Mouse (Mus musculus): ENCODE data around the gene Apmap. TPM values are rescaled to one million over a fixed set of nuclear protein-coding genes. Genes with fewer than 3 reads are reported as not detected.

Apmap gene
- 20.7 to 26.7 TPM (median 23.1 TPM) in 4 replicates for total RNA-seq (2023; ENCODE audit: inconsistent age)

DNA sequence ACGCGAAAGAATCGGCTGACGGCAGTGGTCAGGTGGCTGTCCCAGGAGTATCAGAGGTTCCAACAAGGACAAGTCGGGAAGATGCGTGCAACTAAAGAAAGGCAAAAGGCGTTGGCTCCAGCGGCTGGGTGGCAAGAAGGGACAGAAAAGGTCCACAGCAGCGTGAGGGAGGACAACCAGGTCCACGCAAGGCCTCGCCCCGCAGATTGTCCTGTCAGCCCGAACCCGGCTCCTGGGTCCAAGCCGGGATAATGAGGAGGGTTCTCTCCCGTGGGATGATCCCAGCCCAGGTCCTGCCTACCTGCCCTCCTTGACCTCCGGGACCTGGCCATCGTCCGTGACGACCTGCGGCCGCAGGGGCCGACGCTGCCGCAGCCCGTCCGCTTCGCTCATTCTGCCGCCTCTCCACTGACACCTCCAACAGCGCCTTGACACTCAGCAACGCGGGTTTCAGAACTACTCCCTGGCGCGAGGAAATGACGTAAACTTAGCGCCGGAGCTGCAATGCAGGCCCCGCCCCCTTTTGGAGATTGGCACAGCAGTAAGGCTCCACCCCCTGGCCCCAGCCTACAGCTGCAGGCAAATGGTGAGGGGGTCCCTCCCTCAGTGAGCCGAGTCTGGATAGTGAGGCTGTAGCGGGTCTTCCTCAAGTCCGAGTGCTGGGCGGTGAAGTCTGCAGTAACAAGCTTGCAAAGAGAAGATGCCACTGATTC is at the start of gene Apmap:
TSS of gene Apmap (minus strand) at position 481 of the 713 bp plus-strand sequence.

DNA sequence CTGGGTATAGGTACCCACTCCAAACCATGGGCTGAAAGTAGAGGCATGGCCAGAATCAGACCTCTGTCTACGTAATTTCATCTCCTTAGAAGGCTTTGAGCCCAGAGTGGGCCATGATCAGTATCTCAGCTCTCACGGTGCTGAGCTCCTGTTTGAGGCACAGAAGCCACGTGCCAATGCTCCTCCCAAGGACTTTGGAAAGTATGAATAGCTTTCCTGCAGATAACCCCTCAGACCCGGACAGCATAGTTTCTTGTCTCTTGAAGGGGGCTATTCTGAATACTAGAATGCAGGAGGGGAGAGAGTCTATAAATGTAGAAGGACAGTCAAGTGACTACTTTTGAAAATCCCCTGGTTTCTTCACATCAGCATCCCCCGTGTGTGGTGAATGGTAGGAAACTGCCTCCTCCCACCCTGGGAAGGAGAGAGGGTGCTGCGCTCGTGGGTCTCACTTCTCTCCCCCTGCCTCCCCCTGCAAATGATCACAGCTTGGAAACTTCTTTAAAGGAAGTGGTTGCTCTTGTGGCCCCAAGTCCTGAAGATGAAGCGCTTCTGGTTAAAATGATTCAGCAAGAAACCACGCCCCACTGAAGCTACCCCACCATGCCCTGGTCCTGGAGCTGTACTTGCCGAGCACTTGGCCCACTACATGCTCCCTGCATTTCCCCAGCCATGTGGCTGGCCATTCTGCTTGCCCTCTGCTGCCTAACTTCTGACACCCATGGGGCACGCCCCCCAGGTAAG is 38.3 kb downstream of the Apmap start, which contains the start of gene Cst7:
TSS of gene Cst7 (plus strand) at position 569 of the 744 bp plus-strand sequence.

Other genes with a start within 250 kb of the Apmap start
- gene 3300002I08Rik, start 245.8 kb downstream of the Apmap start, total RNA-seq (2023; ENCODE audit: inconsistent age), result 4.8 to 6.1 TPM (median 5.6 TPM) in 4 replicates
- gene Zfp442, start 157.1 kb downstream of the Apmap start, total RNA-seq (2023; ENCODE audit: inconsistent age), result 2.9 to 4.1 TPM (median 3.8 TPM) in 4 replicates
- 1.2 to 1.6 TPM (median 1.4 TPM) in 4 replicates for gene Zfp345, start 123.5 kb downstream of the Apmap start, total RNA-seq (2023; ENCODE audit: inconsistent age)
- gene Cst7, start 38.2 kb downstream of the Apmap start, total RNA-seq (2023; ENCODE audit: inconsistent age), result not detected in 4 replicates
- gene Acss1, start 59.9 kb upstream of the Apmap start, total RNA-seq (2023; ENCODE audit: inconsistent age), result 75.0 to 91.5 TPM (median 83.6 TPM) in 4 replicates
- not detected in 4 replicates for gene Vsx1, start 80.8 kb upstream of the Apmap start, total RNA-seq (2023; ENCODE audit: inconsistent age)
- gene Entpd6, start 140.5 kb upstream of the Apmap start, total RNA-seq (2023; ENCODE audit: inconsistent age), result 26.5 to 33.9 TPM (median 27.0 TPM) in 4 replicates
- 51.4 to 61.5 TPM (median 57.5 TPM) in 4 replicates for gene Pygb, start 178.2 kb upstream of the Apmap start, total RNA-seq (2023; ENCODE audit: inconsistent age)